Mouse (Mus musculus) lung, embryonic 15.5 days (tissue): Measurements from ENCODE around the gene Rela. TPM values are rescaled to one million over a fixed set of nuclear protein-coding genes. Genes with fewer than 3 reads are reported as not detected.

Source experiments
- ATAC-seq: fragments of 200-750 bp; cut with Nextera tagmentation; 2 replicates; pipeline ENCODE4 v1.8.0; 2017; ENCODE audit warnings: moderate number of reproducible peaks, borderline replicate concordance; ENCODE audit not compliant: low FRiP score, low TSS enrichment; ENCODE audit errors: extremely low read depth
- H3K27ac ChIP-seq: fragments of 300-500 bp; sonication (generic); 2 replicates; pipeline ENCODE4 v1.5.1; 2015; ENCODE audit warnings: moderate library complexity, mild to moderate bottlenecking, inconsistent platforms
- H3K27me3 ChIP-seq: fragments of 300-500 bp; sonication (generic); 2 replicates; pipeline ENCODE4 v1.6.1; 2015; ENCODE audit warnings: inconsistent platforms
- H3K36me3 ChIP-seq: fragments of 300-500 bp; sonication (generic); 2 replicates; pipeline ENCODE4 v1.6.1; 2015; ENCODE audit warnings: inconsistent platforms
- H3K4me1 ChIP-seq: fragments of 300-500 bp; sonication (generic); 2 replicates; pipeline ENCODE4 v1.6.1; 2015; ENCODE audit warnings: inconsistent platforms
- H3K4me2 ChIP-seq: fragments of 300-500 bp; sonication (generic); 2 replicates; pipeline ENCODE4 v1.6.1; 2015; ENCODE audit warnings: inconsistent platforms, mild to moderate bottlenecking, moderate library complexity
- H3K4me3 ChIP-seq: fragments of 300-500 bp; sonication (generic); 2 replicates; pipeline ENCODE4 v1.5.1; 2015; ENCODE audit warnings: mild to moderate bottlenecking, inconsistent platforms
- H3K9ac ChIP-seq: fragments of 300-500 bp; sonication (generic); 2 replicates; pipeline ENCODE4 v1.6.1; 2015; ENCODE audit warnings: inconsistent platforms
- H3K9me3 ChIP-seq: fragments of 300-500 bp; sonication (generic); 2 replicates; pipeline ENCODE4 v1.6.1; 2016; ENCODE audit warnings: inconsistent platforms
- WGBS: fragments of 180-500 bp; shearing (Covaris S2); methylation state at CpG from one replicate; pipeline ENCODE4 v1.1.7; 2015; 5-methylcytosine and 5-hydroxymethylcytosine counted together
- polyA plus RNA-seq: library from polyadenylated mRNA; unstranded; fragments of >200 nt; fragmentation: Nextera tagmentation; extraction: Ambion mirVana; gene quantifications from 2 replicates; pipeline ENCODE4 v1.2.1, GENCODE M21; 2015

The Rela gene
- polyA plus RNA-seq, 1 experiment from 2014 or later: 52.7 TPM

- H3K9me3 ChIP-seq: no peaks in the 10 kb centered on the region
- H3K9ac ChIP-seq: peak overlapping the region; percentile 27
- WGBS: 10% methylated on average over 62 of the region's 62 CpGs
- H3K36me3 ChIP-seq: peaks cover 45% of the 10 kb centered on the region
- H3K4me3 ChIP-seq: peak overlapping the region; percentile 43
- peaks cover 12% of the 10 kb centered on the region for H3K27me3 ChIP-seq
- H3K27ac ChIP-seq: no peak overlapping the region
- peak; percentile 60 for ATAC-seq
- H3K4me1 ChIP-seq: peaks cover 20% of the 10 kb centered on the region
- H3K4me2 ChIP-seq: peak overlapping the region; percentile 88
These were observed 16.9 kb downstream of the Rela start for GRCm38 (mm10) chr19:5653969-5654719.

- Histone ChIP-seq H3K36me3 (peaks cover 45% of the 10 kb centered on the region), H3K4me3 (peak overlapping the region; percentile 43), H3K9me3 (no peaks in the 10 kb centered on the region), H3K27me3 (peaks cover 12% of the 10 kb centered on the region), H3K4me2 (peak overlapping the region; percentile 88), H3K9ac (peak overlapping the region; percentile 27), H3K27ac (no peak overlapping the region), H3K4me1 (peaks cover 14% of the 10 kb centered on the region)
- ATAC-seq: peak; percentile 4; the same call in 1 of the 2 replicates
- WGBS: 18% methylated on average over 43 of the region's 43 CpGs
These were observed 17.5 kb downstream of the Rela start for GRCm38 (mm10) chr19:5654720-5655298.

- peaks cover 30% of the 10 kb centered on the region for H3K4me1 ChIP-seq
- no peaks in the 10 kb centered on the region for H3K27me3 ChIP-seq
- ATAC-seq: no peak
- H3K9me3 ChIP-seq: no peaks in the 10 kb centered on the region
- H3K9ac ChIP-seq: 0 out of 2 replicates have a peak overlapping the region, but pooled peaks have one; percentile 1
- H3K36me3 ChIP-seq: peaks cover 25% of the 10 kb centered on the region
- peak overlapping the region; percentile 55 for H3K4me3 ChIP-seq
- H3K27ac ChIP-seq: peak overlapping the region; percentile 93
- H3K4me2 ChIP-seq: peak overlapping the region; percentile 66
- WGBS: 67% methylated on average over 16 of the region's 16 CpGs
These were observed 23.9 kb downstream of the Rela start for GRCm38 (mm10) chr19:5660942-5661751.

DNA sequence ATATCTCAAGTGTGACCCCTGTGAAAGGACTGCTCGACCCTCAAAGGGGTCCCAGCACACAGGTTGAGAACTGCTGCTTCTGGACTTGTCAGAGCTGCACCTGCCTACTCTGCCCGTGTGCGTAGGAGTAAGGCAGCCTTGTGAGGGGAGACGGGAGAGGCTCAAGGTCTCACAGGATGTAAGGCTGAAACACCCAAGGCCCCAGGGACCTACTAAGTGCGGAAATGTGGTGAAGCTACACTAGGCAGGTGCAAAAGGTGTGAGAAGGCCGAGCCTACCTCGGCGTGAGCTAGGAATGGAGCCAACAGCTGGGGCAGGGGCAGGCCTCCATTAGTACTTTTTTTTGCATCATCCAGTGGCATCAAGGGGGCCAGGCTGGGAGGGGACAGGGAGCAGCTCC is 25.0 kb downstream of the Rela start:
- Histone ChIP-seq H3K4me2 (peak overlapping the region; percentile 66), H3K9me3 (no peaks in the 10 kb centered on the region), H3K4me3 (peak overlapping the region; percentile 55), H3K9ac (peak overlapping the region; percentile 52; the same call in 1 of the 2 replicates), H3K27ac (peak overlapping the region; percentile 93), H3K27me3 (no peaks in the 10 kb centered on the region), H3K4me1 (peaks cover 30% of the 10 kb centered on the region), H3K36me3 (peaks cover 30% of the 10 kb centered on the region)
- no peak for ATAC-seq
- WGBS: 64% methylated on average over 8 of the region's 8 CpGs

DNA sequence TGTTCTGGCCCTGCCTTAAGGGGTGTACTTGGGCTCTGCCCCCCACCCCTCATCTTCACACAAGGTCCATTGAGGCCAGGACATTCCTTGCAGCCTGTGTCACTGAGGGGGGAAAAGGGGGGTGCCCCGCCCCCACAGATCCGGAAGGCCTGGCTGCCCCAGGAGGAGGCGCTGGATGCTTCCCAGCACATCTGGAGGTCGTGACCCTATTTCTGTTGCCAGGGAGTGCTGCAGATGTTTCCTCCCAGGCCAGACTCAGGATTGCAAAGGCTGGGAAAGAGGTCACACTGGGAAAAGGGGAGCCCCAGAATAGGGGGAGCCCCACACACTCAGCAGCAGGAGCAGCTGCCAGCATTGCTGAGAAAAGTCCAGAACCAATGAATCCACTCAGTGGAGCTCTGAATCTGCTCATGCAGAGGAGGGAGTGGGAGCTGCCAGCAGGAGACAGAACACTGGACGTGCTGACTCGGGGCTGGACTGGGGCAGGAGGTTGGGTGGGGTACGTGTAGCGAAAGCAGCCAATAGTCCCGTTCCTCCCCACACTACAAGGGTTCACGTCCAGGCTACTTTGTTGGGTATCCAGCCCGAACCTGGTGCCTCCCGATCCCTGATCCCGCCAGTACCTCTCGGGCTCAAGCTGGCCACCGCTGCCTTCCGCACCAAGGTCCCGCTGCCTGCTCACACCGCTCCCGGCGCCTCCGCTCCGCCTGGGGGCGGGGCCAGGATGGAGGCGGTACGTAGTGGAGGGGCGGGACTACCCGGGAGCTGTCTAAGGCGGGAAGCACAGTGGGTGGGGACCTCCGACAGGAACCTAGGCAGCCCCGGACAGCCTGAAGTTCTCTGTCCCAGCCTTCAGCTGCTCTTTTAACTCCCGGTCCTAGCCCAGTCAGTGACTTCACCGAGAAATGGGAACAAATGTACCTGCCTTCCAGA is 26.0 kb downstream of the Rela start, which contains the start of gene Sipa1:
Gene Sipa1 (minus strand): TSS at position 727 of the 933 bp plus-strand sequence.
- WGBS: 2% methylated on average over 32 of the region's 32 CpGs
- Histone ChIP-seq H3K4me1 (peaks cover 30% of the 10 kb centered on the region), H3K36me3 (peaks cover 31% of the 10 kb centered on the region), H3K9ac (peak within 1 kb of the TSS; percentile 52), H3K4me2 (peak within 1 kb of the TSS; percentile 66), H3K27me3 (no peaks in the 10 kb centered on the region), H3K9me3 (no peaks in the 10 kb centered on the region), H3K4me3 (peak within 1 kb of the TSS; percentile 55), H3K27ac (peak within 1 kb of the TSS; percentile 93)
- ATAC-seq: peak; percentile 93

GRCm38 (mm10) chr19:5664669-5665257 is 27.5 kb downstream of the Rela start:
- Histone ChIP-seq H3K9ac (no peak overlapping the region), H3K4me2 (no peak overlapping the region), H3K27ac (no peak overlapping the region), H3K27me3 (no peaks in the 10 kb centered on the region), H3K36me3 (peaks cover 38% of the 10 kb centered on the region), H3K4me1 (peaks cover 30% of the 10 kb centered on the region), H3K9me3 (no peaks in the 10 kb centered on the region), H3K4me3 (no peak overlapping the region)
- WGBS: 88% methylated on average over 10 of the region's 10 CpGs
- no peak for ATAC-seq

DNA sequence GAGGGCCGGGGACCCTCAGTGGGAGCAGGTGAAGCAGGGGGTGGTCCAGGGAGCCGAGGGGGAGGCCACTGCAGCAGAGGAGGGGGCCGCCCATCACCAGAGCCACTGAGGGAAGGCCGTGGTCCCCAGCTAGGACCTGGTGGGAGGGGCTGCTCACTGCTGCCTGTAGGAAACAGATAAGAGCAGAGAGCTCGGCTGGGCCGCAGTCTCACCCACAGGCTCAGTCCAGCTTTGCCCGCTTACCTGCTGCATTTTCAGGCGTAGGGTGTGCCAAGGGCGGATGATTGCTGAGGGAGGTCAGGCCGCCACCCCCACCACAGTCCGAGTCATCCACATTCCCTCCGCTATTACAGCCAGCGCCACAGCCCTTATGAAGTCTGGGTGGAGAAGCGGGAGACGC is 28.2 kb downstream of the Rela start:
- H3K36me3 ChIP-seq: peaks cover 45% of the 10 kb centered on the region
- no peaks in the 10 kb centered on the region for H3K9me3 ChIP-seq
- no peak overlapping the region for H3K9ac ChIP-seq
- H3K4me1 ChIP-seq: peaks cover 26% of the 10 kb centered on the region
- no peak overlapping the region for H3K4me3 ChIP-seq
- 77% methylated on average over 15 of the region's 15 CpGs for WGBS
- ATAC-seq: no peak
- H3K27me3 ChIP-seq: no peaks in the 10 kb centered on the region
- no peak overlapping the region for H3K4me2 ChIP-seq
- H3K27ac ChIP-seq: no peak overlapping the region

DNA sequence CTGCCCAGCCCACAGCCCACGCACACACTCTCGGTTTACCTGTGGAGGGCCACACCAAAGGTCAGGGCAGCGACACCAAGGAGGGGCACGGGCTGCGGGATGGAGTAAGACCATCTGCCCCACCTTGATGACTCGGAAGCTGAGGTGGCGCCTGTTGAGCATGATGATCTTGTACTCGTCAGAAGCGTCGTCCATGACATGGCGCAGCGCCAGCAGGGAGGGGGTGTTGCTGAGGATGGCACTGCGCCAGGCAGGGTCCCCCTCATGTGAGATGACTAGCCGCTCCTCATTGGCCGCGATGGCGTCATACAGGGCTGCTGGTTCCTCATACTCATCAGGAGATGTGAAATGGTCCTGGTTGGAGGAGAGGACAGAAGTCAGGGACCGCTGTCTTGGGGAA is 29.1 kb downstream of the Rela start:
- Histone ChIP-seq H3K4me1 (peaks cover 22% of the 10 kb centered on the region), H3K36me3 (peaks cover 52% of the 10 kb centered on the region), H3K4me2 (no peak overlapping the region), H3K9ac (no peak overlapping the region), H3K9me3 (no peaks in the 10 kb centered on the region), H3K27ac (no peak overlapping the region), H3K4me3 (no peak overlapping the region), H3K27me3 (no peaks in the 10 kb centered on the region)
- no peak for ATAC-seq
- WGBS: 89% methylated on average over 18 of the region's 18 CpGs

DNA sequence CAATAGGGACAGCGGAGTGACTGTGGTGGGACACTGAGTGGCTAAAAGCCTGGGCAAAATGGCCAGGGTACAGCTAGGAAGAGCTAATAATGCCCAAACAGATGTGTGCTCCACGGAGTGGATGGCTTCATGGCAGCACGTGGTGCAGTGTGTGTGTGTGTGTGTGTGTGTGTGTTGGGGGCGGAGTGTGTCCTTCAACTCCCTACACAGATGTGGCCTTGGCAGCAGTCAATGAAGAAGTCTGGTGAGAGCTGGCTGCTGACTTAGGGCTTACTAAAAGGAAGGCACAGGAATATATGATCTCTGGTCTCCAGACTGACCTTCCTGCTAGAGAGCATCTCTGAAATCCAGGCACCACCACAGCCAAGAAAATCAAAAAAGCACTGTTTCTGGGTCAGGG is 31.1 kb downstream of the Rela start:
- H3K9ac ChIP-seq: no peak overlapping the region
- H3K4me2 ChIP-seq: no peak overlapping the region
- H3K27me3 ChIP-seq: no peaks in the 10 kb centered on the region
- peaks cover 71% of the 10 kb centered on the region for H3K36me3 ChIP-seq
- WGBS: 80% methylated on average over 4 of the region's 4 CpGs
- no peak overlapping the region for H3K27ac ChIP-seq
- ATAC-seq: no peak
- no peaks in the 10 kb centered on the region for H3K9me3 ChIP-seq
- peaks cover 7% of the 10 kb centered on the region; the same call in 1 of the 2 replicates for H3K4me1 ChIP-seq
- H3K4me3 ChIP-seq: no peak overlapping the region

DNA sequence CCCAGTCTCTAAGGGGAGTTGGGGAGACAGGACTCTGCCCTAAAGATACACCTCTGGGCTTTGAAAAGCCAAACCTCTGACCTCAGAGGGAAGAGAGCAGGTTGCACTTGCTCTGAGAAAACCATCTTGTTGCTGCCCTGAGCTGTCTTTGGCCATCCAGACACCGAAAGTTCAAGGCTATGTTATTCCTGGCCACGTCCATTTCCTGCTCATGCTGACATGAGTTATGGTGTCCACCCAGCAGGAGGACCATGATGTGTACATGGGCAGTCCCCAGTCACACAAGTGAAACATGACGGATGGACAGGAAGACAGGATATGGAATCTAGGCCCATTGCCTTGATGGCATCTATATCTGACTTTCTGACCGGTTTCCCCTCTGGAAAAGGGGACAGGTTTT is 43.1 kb downstream of the Rela start:
- no peaks in the 10 kb centered on the region for H3K9me3 ChIP-seq
- ATAC-seq: no peak

GRCm38 (mm10) chr19:5684236-5684635 is 47.0 kb downstream of the Rela start:
- Histone ChIP-seq H3K4me3 (no peak overlapping the region), H3K36me3 (peaks cover 70% of the 10 kb centered on the region), H3K27ac (no peak overlapping the region), H3K27me3 (no peaks in the 10 kb centered on the region), H3K4me1 (peaks cover 11% of the 10 kb centered on the region), H3K4me2 (no peak overlapping the region), H3K9me3 (no peaks in the 10 kb centered on the region), H3K9ac (no peak overlapping the region)
- 93% methylated on average over 12 of the region's 12 CpGs for WGBS
- ATAC-seq: no peak

More for the DNA sequence above, 43.1 kb downstream of the Rela start:
- Histone ChIP-seq H3K4me2 (no peak overlapping the region), H3K9ac (no peak overlapping the region), H3K27me3 (no peaks in the 10 kb centered on the region), H3K36me3 (peaks cover 92% of the 10 kb centered on the region), H3K27ac (no peak overlapping the region), H3K4me3 (no peak overlapping the region), H3K4me1 (no peaks in the 10 kb centered on the region)
- WGBS: 76% methylated on average over 4 of the region's 4 CpGs
